Mouse (Mus musculus): ENCODE data around the gene Cdc5l.
"Not testable (repeated sequence)": the region's sequence is repeated elsewhere in the genome, so short reads cannot be mapped to it uniquely, and the experiment has no call there.

Gene Cdc5l

DNA sequence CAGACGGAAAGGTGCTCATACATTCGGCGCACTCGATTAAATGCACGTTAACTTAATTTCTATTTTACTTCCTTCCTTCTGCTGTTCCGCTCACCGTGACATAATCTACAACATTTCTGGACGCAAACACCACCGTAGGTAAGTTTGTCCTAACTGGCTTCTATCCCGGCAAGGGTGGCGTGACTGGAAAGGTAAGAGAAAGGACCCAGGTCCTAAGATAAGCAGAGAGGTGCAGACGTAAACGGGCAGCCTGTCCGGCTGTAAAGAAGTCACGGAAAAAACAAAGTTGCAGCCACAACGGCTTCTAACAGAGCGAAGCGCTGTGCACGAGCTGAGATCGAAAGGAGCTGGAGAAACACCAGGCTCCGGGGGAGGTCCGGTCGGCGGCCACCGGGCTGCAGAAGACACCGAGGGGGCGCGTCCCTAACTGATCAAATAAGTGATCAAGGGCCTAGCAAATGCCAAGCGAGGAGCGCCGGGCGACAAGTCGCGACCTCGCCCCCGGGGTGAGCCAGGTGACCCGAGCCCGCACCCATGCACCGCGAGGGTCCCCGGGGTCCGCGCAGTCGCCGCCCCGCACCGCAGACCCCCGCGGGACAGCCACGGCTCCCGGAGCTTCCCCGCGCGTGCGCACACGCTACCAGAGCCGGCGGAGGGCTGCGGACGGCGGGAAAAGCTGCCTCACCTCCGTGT lies 685 bp downstream of the Cdc5l start:
- DNase-seq = no peak

DNA sequence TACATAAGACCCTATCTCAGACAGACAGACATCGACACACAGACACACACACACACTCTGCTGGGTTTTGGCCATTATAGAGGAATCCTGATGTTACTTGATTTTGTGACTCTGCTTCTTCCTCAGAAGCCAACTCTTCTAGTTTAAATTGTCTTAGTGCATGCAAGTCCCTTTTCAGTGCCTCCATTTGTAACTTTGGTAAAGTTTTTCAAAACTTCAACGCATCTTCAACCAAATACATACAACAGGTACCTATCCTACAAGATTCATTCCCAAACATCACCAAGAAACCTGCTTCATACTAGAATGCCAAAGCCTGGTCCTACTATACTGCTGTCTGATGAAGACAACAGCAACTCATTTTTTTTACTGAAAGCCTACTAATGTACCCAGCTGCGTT lies 1.5 kb downstream of the Cdc5l start:
- no peak for DNase-seq

DNA sequence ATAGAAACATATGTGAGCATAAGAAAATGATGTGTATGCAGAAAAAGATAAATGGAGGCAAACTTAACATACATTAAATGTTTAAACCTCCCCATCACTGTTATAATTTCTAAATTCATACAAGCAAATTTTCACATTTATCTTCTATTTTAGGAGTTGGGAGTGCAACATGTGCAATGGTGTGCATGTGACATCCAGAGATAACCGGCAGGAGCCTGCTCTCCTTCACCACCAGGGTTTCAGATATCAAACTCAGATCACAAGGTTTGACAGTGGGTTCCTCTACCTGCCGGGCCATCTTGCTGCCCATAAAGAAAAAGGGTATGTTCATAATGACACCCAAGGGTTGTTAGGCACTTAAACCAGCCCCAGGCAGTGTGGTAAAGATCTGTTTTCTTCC lies 16.1 kb downstream of the Cdc5l start:
- DNase-seq = no peak

GRCm38 (mm10) chr17:45411617-45412016 lies 21.9 kb downstream of the Cdc5l start:
- DNase-seq = not testable (repeated sequence)

DNA sequence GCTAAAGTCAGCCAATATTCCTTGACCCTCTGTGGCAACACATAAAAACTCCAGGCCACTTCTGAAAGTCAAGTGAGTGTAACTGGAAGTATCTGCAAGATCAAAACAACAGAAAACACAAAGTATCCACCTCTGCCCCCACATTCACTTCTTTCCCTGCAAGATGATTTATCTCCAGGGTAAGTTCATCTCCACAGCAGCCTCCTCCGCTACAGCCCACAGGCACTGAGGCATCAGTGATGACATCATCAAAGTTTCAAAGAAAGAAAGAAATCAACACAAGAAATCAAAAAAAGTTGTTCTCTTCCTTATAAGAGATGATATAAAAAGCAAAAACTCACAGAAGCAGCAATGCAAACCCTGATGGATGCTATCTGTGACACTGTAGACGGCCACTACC lies 24.8 kb downstream of the Cdc5l start:
- DNase-seq = no peak

DNA sequence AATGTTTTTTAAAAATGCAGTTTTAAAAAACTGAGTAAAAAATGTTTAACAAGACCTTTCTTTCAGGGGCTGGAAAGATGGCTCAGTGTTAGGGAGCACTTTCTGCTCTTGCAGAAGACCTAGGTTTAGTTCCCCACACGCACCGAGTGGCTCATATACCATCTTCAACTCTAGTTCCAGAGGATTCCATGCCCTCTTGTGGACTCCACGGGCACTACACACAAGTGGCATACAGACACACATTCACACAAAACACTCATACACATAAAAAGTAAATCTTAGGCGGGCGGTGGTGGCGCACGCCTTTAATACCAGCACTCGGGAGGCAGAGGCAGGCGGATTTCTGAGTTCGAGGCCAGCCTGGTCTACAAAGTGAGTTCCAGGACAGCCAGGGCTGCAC lies 27.3 kb downstream of the Cdc5l start:
- DNase-seq = peak; percentile 23

DNA sequence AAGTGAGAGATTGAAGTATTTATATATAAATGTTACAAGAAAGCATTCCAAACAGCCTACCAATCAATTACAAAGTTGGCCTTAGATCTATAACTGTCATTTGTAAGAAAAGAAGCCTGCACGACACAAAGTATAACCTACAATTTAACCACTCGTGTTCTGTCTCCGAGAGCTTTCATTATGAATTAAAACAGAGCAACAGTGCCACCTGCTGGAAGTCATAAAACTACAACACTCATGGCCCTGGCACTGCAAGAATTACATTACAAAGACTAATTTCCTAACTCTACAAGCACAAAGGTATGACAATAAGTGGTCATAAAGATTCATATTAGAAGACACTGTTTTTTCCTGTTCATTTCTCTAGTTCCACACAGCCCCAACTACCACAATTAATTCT lies 30.3 kb downstream of the Cdc5l start:
- peak; percentile 56 for DNase-seq

DNA sequence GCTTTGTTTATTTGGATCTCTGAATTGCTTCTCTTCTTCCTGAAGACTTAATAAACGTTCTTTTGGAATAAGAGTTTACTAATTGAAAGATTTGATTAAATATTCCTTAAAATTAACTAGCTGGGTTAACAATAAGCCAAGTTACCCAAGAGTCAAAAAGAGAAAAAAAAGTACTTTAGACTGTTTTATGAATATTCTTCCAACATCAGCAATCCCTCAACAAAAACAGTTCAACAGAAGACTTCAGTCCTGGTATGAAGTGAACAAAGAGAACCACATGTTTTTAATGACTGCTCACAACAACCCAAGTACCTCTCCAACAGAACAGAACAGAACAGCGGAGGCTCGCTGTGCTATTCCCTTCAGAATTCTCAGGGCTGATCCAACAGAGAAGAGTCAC lies 30.9 kb downstream of the Cdc5l start:
- no peak for DNase-seq

DNA sequence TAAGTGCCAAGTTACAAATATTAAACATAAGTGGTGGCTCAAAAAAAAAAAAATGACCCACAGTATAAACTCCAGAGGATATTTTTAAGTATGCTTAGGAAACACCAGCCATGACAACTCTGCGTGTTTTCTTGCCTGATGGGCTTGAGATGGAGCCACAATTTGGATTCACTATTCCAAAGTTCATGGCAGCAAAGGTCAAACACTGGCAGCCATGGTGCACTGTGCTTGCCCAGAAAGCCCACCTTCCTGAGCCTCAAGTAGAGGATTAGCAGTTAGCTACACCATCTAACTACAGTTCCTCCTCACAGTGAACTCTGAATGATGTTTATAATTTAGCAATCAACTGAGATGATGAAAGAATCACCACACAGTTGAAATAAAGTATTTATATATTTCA lies 31.4 kb downstream of the Cdc5l start:
- no peak for DNase-seq

GRCm38 (mm10) chr17:45401126-45401905 lies 32.2 kb downstream of the Cdc5l start:
- no peak for DNase-seq

- no peak for DNase-seq
These were observed 35.5 kb downstream of the Cdc5l start for GRCm38 (mm10) chr17:45398021-45398420.

- no peak for DNase-seq
These were observed 36.0 kb downstream of the Cdc5l start for GRCm38 (mm10) chr17:45397541-45397940.

- no peak for DNase-seq
These were observed 38.9 kb downstream of the Cdc5l start for GRCm38 (mm10) chr17:45394612-45395011.

DNA sequence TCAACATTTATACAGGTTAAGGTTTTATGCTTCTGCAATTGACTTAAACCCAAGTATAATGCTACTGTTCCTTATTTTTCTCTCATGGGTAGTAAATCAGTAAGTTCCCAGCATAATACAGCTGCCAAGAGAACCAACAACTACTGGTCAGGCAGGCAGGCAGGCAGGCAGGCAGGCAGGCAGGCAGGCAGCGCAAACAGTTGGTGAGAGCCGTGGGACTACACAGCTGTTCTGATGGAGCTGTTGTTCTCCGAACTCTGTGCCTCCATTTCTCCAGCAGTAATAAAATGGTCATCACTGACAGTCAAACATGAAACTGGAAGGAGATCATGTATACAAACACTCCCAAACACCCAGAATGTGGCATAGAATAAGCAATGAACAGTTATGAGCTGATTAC lies 39.8 kb downstream of the Cdc5l start:
- DNase-seq = no peak

GRCm38 (mm10) chr17:45389896-45390295 lies 43.6 kb downstream of the Cdc5l start:
- DNase-seq = no peak

- no peak for DNase-seq
These were observed 46.6 kb downstream of the Cdc5l start for GRCm38 (mm10) chr17:45386986-45387385.

- no peak for DNase-seq
These were observed 50.2 kb downstream of the Cdc5l start for GRCm38 (mm10) chr17:45383305-45383704.

- DNase-seq = no peak
These were observed 54.2 kb downstream of the Cdc5l start for GRCm38 (mm10) chr17:45379271-45379784.

DNA sequence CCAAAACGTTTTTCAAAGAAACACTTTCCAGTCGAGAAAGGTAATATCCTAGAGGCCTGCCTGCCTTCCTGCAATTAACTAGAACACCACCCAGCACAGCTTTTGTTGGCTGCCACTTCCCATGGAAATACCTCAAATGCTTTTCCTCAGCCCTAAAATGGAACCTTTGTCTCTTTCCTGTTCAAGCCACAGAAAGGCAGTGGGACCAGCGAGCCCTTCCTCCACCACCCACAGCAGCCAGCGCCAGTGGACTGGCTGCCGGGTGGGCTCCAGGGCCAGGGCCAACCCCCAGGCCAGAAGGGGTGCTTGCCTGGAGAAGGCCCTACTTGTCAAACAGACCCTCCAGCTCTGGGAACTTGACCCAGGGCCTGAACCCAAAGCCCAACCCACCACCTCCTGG lies 56.2 kb downstream of the Cdc5l start:
- DNase-seq = no peak

DNA sequence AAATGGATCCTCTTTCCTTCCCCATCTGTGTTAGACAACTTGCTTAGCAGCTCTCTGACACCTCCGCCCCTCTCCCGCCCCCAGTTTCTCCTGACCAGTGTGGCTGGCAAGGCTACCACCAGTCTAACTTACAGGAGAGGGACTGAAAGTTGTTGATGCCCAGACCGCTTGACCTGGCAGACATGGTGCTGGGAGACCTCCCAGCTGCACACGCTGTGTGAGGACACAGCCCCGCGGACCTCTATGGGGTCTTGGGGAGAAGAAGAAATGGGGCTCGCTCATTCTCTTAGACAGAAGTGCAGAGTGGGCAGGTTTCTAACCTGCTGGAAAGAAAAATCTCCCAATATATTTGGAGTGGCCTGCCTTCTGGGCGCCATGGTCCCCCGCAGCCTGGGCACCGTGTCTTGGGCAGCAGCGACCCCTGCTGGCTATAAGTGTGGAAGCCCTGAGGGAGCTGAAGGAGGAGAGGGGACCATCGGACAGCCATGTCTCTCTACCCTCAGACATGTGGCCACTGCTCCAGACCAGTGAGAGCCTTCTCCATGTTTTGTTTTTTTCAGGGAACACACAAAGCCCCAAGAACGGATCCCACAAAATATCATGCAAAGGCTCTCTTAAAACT lies 59.4 kb downstream of the Cdc5l start:
- DNase-seq = peak; percentile 80

DNA sequence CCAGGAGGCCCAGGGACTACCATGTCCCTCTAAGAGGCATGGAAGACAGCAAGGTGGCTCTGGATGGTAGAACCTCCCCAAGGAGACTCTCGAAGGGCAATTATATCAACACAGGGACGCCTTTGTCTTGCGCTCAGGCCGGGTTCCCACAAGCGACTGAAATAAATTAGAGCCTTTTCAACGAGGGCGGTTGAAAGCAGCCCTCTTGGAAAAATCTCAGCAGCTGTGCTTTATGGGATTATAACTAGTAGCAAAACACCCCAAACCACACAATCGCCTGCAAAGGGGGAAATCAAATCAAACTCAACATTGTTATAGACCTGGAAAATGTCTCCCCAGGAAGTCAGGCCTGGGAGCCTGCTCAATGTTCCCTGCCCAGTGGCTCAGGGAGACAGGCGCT lies 62.5 kb downstream of the Cdc5l start:
- DNase-seq = no peak

- no peak for DNase-seq
These were observed 63.0 kb downstream of the Cdc5l start for GRCm38 (mm10) chr17:45370535-45370934.

- no peak for DNase-seq
These were observed 68.7 kb downstream of the Cdc5l start for GRCm38 (mm10) chr17:45364871-45365270.

- no peak for DNase-seq
These were observed 72.6 kb downstream of the Cdc5l start for GRCm38 (mm10) chr17:45360950-45361349.
